Mouse (Mus musculus) neural tube, embryonic 14.5 days (tissue): ENCODE measurements around the gene Ube2h. TPM values are rescaled to one million over a fixed set of nuclear protein-coding genes. Genes with fewer than 3 reads are reported as not detected.

ENCODE experiments used
- ATAC-seq: fragments of 200-750 bp; cut with Nextera tagmentation; 2 replicates; pipeline ENCODE4 v1.8.0; 2017; ENCODE audit warnings: low read depth, mild to moderate bottlenecking, moderate TSS enrichment, moderate library complexity
- H3K27ac ChIP-seq: fragments of 300-500 bp; sonication (generic); 2 replicates; pipeline ENCODE4 v1.5.1; 2014; ENCODE audit warnings: low read depth, mild to moderate bottlenecking, control low read depth, low read length, moderate library complexity, mixed read lengths
- H3K27me3 ChIP-seq: fragments of 300-500 bp; sonication (generic); 2 replicates; pipeline ENCODE4 v1.6.1; 2014; ENCODE audit warnings: low read length; ENCODE audit not compliant: control insufficient read depth, insufficient read depth
- H3K36me3 ChIP-seq: fragments of 300-500 bp; sonication (generic); 2 replicates; pipeline ENCODE4 v1.6.1; 2014; ENCODE audit warnings: low read length, mixed read lengths; ENCODE audit not compliant: control insufficient read depth, insufficient read depth
- H3K4me1 ChIP-seq: fragments of 300-500 bp; sonication (generic); 2 replicates; pipeline ENCODE4 v1.6.1; 2014; ENCODE audit warnings: low read length; ENCODE audit not compliant: control insufficient read depth, insufficient read depth
- H3K4me2 ChIP-seq: fragments of 300-500 bp; sonication (generic); 2 replicates; pipeline ENCODE4 v1.6.1; 2014; ENCODE audit warnings: mild to moderate bottlenecking, low read depth, low read length, control low read depth
- H3K4me3 ChIP-seq: fragments of 300-500 bp; sonication (generic); 2 replicates; pipeline ENCODE4 v1.5.1; 2014; ENCODE audit warnings: low read depth, low read length, control low read depth, mixed read lengths
- H3K9ac ChIP-seq: fragments of 300-500 bp; sonication (generic); replicated peaks from 2 replicates; pipeline ENCODE4 v1.6.1; 2014; ENCODE audit warnings: low read depth, mild to moderate bottlenecking, control low read depth, low read length, mixed read lengths
- H3K9me3 ChIP-seq: fragments of 300-500 bp; sonication (generic); 2 replicates; pipeline ENCODE4 v1.6.1; 2016; ENCODE audit warnings: low read length; ENCODE audit not compliant: control insufficient read depth
- WGBS: fragments of 180-500 bp; shearing (Covaris S2); extraction: QIAGEN DNeasy Blood & Tissue Kit; methylation state at CpG from one replicate; pipeline ENCODE4 v1.1.7; 2014; 5-methylcytosine and 5-hydroxymethylcytosine counted together
- polyA plus RNA-seq: library from polyadenylated mRNA; unstranded; fragments of >200 nt; fragmentation: Nextera tagmentation; extraction: Ambion mirVana; gene quantifications from 2 replicates; pipeline ENCODE4 v1.2.1, GENCODE M21; 2014

The Ube2h gene
- polyA plus RNA-seq, 1 experiment from 2014 or later, result 79.3 TPM

- Histone ChIP-seq H3K36me3 (no peaks in the 10 kb centered on the region), H3K4me2 (peak overlapping the region; percentile 92), H3K4me3 (peak overlapping the region; percentile 67), H3K9me3 (no peaks in the 10 kb centered on the region), H3K27me3 (no peaks in the 10 kb centered on the region), H3K9ac (peak overlapping the region; percentile 82), H3K4me1 (peaks cover 25% of the 10 kb centered on the region), H3K27ac (peak overlapping the region; percentile 93)
- WGBS, result 1% methylated on average over 11 of the region's 11 CpGs
- ATAC-seq, result no peak
These were observed 1.3 kb downstream of the Ube2h start for GRCm38 (mm10) chr6:30302781-30303631.

- H3K4me3 ChIP-seq, result peak overlapping the region; percentile 67
- peak overlapping the region; percentile 43 for H3K9ac ChIP-seq
- peak overlapping the region; percentile 92 for H3K4me2 ChIP-seq
- no peaks in the 10 kb centered on the region for H3K27me3 ChIP-seq
- H3K36me3 ChIP-seq, result no peaks in the 10 kb centered on the region
- 10% methylated on average over 4 of the region's 4 CpGs for WGBS
- no peaks in the 10 kb centered on the region for H3K9me3 ChIP-seq
- peak overlapping the region; percentile 85; the same call in 1 of the 2 replicates for H3K27ac ChIP-seq
- ATAC-seq, result no peak
- H3K4me1 ChIP-seq, result peaks cover 25% of the 10 kb centered on the region
These were observed 2.2 kb downstream of the Ube2h start for GRCm38 (mm10) chr6:30302156-30302555.

- Histone ChIP-seq H3K9me3 (no peaks in the 10 kb centered on the region), H3K4me2 (peak overlapping the region; percentile 92), H3K36me3 (no peaks in the 10 kb centered on the region), H3K27ac (peak overlapping the region; percentile 85), H3K4me3 (peak overlapping the region; percentile 67), H3K4me1 (peaks cover 25% of the 10 kb centered on the region), H3K9ac (peak overlapping the region; percentile 43; the same call in 1 of the 2 replicates), H3K27me3 (no peaks in the 10 kb centered on the region)
- 2% methylated on average over 7 of the region's 7 CpGs for WGBS
- no peak for ATAC-seq
These were observed 3.4 kb downstream of the Ube2h start for GRCm38 (mm10) chr6:30300901-30301300.

- Histone ChIP-seq H3K9ac (peak overlapping the region; percentile 43; the same call in 1 of the 2 replicates), H3K27ac (peak overlapping the region; percentile 85), H3K27me3 (no peaks in the 10 kb centered on the region), H3K4me3 (peak overlapping the region; percentile 67), H3K4me2 (peak overlapping the region; percentile 92), H3K36me3 (0 out of 2 replicates have a peak, but pooled peaks cover 3% of the 10 kb centered on the region), H3K4me1 (peaks cover 25% of the 10 kb centered on the region), H3K9me3 (no peaks in the 10 kb centered on the region)
- peak; percentile 70 for ATAC-seq
- WGBS, result under 1% methylated on average over 5 of the region's 5 CpGs
These were observed 4.0 kb downstream of the Ube2h start for GRCm38 (mm10) chr6:30300372-30300771.

- 90% methylated on average over 5 of the region's 5 CpGs for whole genome bisulfite sequencing
- H3K27me3 ChIP-seq, result no peaks in the 10 kb centered on the region
- H3K9me3 ChIP-seq, result no peaks in the 10 kb centered on the region
- 0 out of 2 replicates have a peak, but pooled peaks cover 4% of the 10 kb centered on the region for H3K36me3 ChIP-seq
- no peak overlapping the region for H3K27ac ChIP-seq
- H3K9ac ChIP-seq, result no peak overlapping the region
- peak overlapping the region; percentile 92; the same call in 1 of the 2 replicates for H3K4me2 ChIP-seq
- ATAC-seq, result no peak
- H3K4me3 ChIP-seq, result no peak overlapping the region
- peaks cover 21% of the 10 kb centered on the region for H3K4me1 ChIP-seq
These were observed 4.7 kb downstream of the Ube2h start for GRCm38 (mm10) chr6:30299683-30300082.

GRCm38 (mm10) chr6:30299116-30299515 lies 5.2 kb downstream of the Ube2h start:
- Histone ChIP-seq H3K4me2 (no peak overlapping the region), H3K9me3 (no peaks in the 10 kb centered on the region), H3K9ac (no peak overlapping the region), H3K4me1 (peaks cover 21% of the 10 kb centered on the region), H3K4me3 (no peak overlapping the region), H3K27me3 (no peaks in the 10 kb centered on the region), H3K27ac (no peak overlapping the region), H3K36me3 (0 out of 2 replicates have a peak, but pooled peaks cover 4% of the 10 kb centered on the region)
- no peak for ATAC-seq
- 84% methylated on average over 1 of the region's 1 CpGs for WGBS

GRCm38 (mm10) chr6:30292579-30292978 lies 11.8 kb downstream of the Ube2h start:
- H3K36me3 ChIP-seq, result 0 out of 2 replicates have a peak, but pooled peaks cover 4% of the 10 kb centered on the region
- no peak overlapping the region for H3K4me3 ChIP-seq
- 91% methylated on average over 2 of the region's 2 CpGs for WGBS
- H3K27ac ChIP-seq, result no peak overlapping the region
- no peaks in the 10 kb centered on the region for H3K4me1 ChIP-seq
- H3K9ac ChIP-seq, result no peak overlapping the region
- no peak overlapping the region for H3K4me2 ChIP-seq
- no peaks in the 10 kb centered on the region for H3K9me3 ChIP-seq
- H3K27me3 ChIP-seq, result no peaks in the 10 kb centered on the region
- ATAC-seq, result no peak

- H3K27me3 ChIP-seq, result no peaks in the 10 kb centered on the region
These were observed 16.4 kb downstream of the Ube2h start for GRCm38 (mm10) chr6:30287958-30288357.

GRCm38 (mm10) chr6:30286642-30287041 lies 17.7 kb downstream of the Ube2h start:
- no peaks in the 10 kb centered on the region for H3K4me1 ChIP-seq
- ATAC-seq, result no peak

More at GRCm38 (mm10) chr6:30287958-30288357, 16.4 kb downstream of the Ube2h start:
- ATAC-seq, result no peak
- no peak overlapping the region for H3K9ac ChIP-seq
- H3K9me3 ChIP-seq, result no peaks in the 10 kb centered on the region
- H3K4me2 ChIP-seq, result no peak overlapping the region
- H3K4me1 ChIP-seq, result no peaks in the 10 kb centered on the region
- no peak overlapping the region for H3K4me3 ChIP-seq
- H3K36me3 ChIP-seq, result peaks cover 8% of the 10 kb centered on the region; the same call in 1 of the 2 replicates
- no peak overlapping the region for H3K27ac ChIP-seq
- 88% methylated on average over 6 of the region's 6 CpGs for WGBS

More at GRCm38 (mm10) chr6:30286642-30287041, 17.7 kb downstream of the Ube2h start:
- H3K4me2 ChIP-seq, result no peak overlapping the region
- peaks cover 8% of the 10 kb centered on the region; the same call in 1 of the 2 replicates for H3K36me3 ChIP-seq
- no peaks in the 10 kb centered on the region for H3K9me3 ChIP-seq
- H3K4me3 ChIP-seq, result no peak overlapping the region
- H3K27me3 ChIP-seq, result no peaks in the 10 kb centered on the region
- no peak overlapping the region for H3K27ac ChIP-seq
- no peak overlapping the region for H3K9ac ChIP-seq
